Mouse (Mus musculus) forebrain, embryonic 13.5 days (tissue): ENCODE data around the gene Nedd8. TPM values are rescaled to one million over a fixed set of nuclear protein-coding genes. Genes with fewer than 3 reads are reported as not detected.

Experiments
- polyA plus RNA-seq: library from polyadenylated mRNA; unstranded; fragments of >200 nt; fragmentation: Nextera tagmentation; extraction: Ambion mirVana; gene quantifications from 2 replicates; pipeline ENCODE4 v1.2.1, GENCODE M21; 2015

Nedd8 gene
- polyA plus RNA-seq, 1 experiment from 2014 or later, result 692 TPM

Other genes with a start within 250 kb of the Nedd8 start
- 65.5 and 70.4 TPM in 2 replicates for gene Dhrs4, start 193.4 kb downstream of the Nedd8 start, polyA plus RNA-seq
- gene Carmil3, start 181.5 kb downstream of the Nedd8 start, polyA plus RNA-seq, result 21.7 and 23.3 TPM in 2 replicates
- gene Cpne6, start 161.7 kb downstream of the Nedd8 start, polyA plus RNA-seq, result 1.5 and 2.0 TPM in 2 replicates
- gene Nrl, start 147.1 kb downstream of the Nedd8 start, polyA plus RNA-seq, result not detected in 2 replicates
- gene Pck2, start 131.9 kb downstream of the Nedd8 start, polyA plus RNA-seq, result 17.9 and 18.1 TPM in 2 replicates
- 108 and 115 TPM in 2 replicates for gene Dcaf11, start 112.1 kb downstream of the Nedd8 start, polyA plus RNA-seq
- 0.63 TPM in 1 of 2 replicates, not detected in the other for gene A730061H03Rik, start 111.7 kb downstream of the Nedd8 start, polyA plus RNA-seq
- gene Fitm1, start 96.5 kb downstream of the Nedd8 start, polyA plus RNA-seq, result not detected in 2 replicates
- gene Psme1, start 94.0 kb downstream of the Nedd8 start, polyA plus RNA-seq, result 154 and 156 TPM in 2 replicates
- 8.2 and 8.8 TPM in 2 replicates for gene Emc9, start 86.8 kb downstream of the Nedd8 start, polyA plus RNA-seq
- gene Psme2, start 81.0 kb downstream of the Nedd8 start, polyA plus RNA-seq, result 200 and 206 TPM in 2 replicates
- gene Rnf31, start 80.4 kb downstream of the Nedd8 start, polyA plus RNA-seq, result 13.3 and 22.0 TPM in 2 replicates
- 6.9 and 7.2 TPM in 2 replicates for gene Irf9, start 68.6 kb downstream of the Nedd8 start, polyA plus RNA-seq
- gene Rec8, start 54.1 kb downstream of the Nedd8 start, polyA plus RNA-seq, result 7.9 and 9.3 TPM in 2 replicates
- 65.5 and 76.0 TPM in 2 replicates for gene Ipo4, start 36.2 kb downstream of the Nedd8 start, polyA plus RNA-seq
- 1.1 and 1.5 TPM in 2 replicates for gene Gm49378, start 34.2 kb downstream of the Nedd8 start, polyA plus RNA-seq
- gene Tm9sf1, start 28.3 kb downstream of the Nedd8 start, polyA plus RNA-seq, result 64.3 and 71.3 TPM in 2 replicates
- 0.57 and 0.67 TPM in 2 replicates for gene Tssk4, start 21.9 kb downstream of the Nedd8 start, polyA plus RNA-seq
- gene Mdp1, start 11.6 kb downstream of the Nedd8 start, polyA plus RNA-seq, result 66.3 and 70.1 TPM in 2 replicates
- 57.5 and 60.4 TPM in 2 replicates for gene Gmpr2, start 183 bp downstream of the Nedd8 start, polyA plus RNA-seq
- gene Tinf2, start 9.7 kb upstream of the Nedd8 start, polyA plus RNA-seq, result 45.1 and 51.6 TPM in 2 replicates
- gene Tgm1, start 41.8 kb upstream of the Nedd8 start, polyA plus RNA-seq, result 0.13 and 0.21 TPM in 2 replicates
- gene Rabggta, start 50.1 kb upstream of the Nedd8 start, polyA plus RNA-seq, result 33.5 and 37.8 TPM in 2 replicates
- 77.1 and 78.8 TPM in 2 replicates for gene Dhrs1, start 73.6 kb upstream of the Nedd8 start, polyA plus RNA-seq
- 44.4 and 46.4 TPM in 2 replicates for gene Nop9, start 73.6 kb upstream of the Nedd8 start, polyA plus RNA-seq
- gene Cideb, start 86.3 kb upstream of the Nedd8 start, polyA plus RNA-seq, result 0.20 and 0.23 TPM in 2 replicates
- gene Ltb4r2, start 89.3 kb upstream of the Nedd8 start, polyA plus RNA-seq, result 0.18 and 0.29 TPM in 2 replicates
- gene Ltb4r1, start 93.8 kb upstream of the Nedd8 start, polyA plus RNA-seq, result 0.45 TPM in 1 of 2 replicates, not detected in the other
- 3.6 and 5.4 TPM in 2 replicates for gene Adcy4, start 112.0 kb upstream of the Nedd8 start, polyA plus RNA-seq
- 2.1 and 2.4 TPM in 2 replicates for gene Ripk3, start 116.7 kb upstream of the Nedd8 start, polyA plus RNA-seq
- 17.0 and 18.9 TPM in 2 replicates for gene Nfatc4, start 151.0 kb upstream of the Nedd8 start, polyA plus RNA-seq
- gene Nynrin, start 181.9 kb upstream of the Nedd8 start, polyA plus RNA-seq, result 9.3 and 12.4 TPM in 2 replicates
- gene Cbln3, start 212.3 kb upstream of the Nedd8 start, polyA plus RNA-seq, result 0.08 and 0.18 TPM in 2 replicates
- 9.6 and 10.8 TPM in 2 replicates for gene Khnyn, start 212.8 kb upstream of the Nedd8 start, polyA plus RNA-seq
- 71.0 and 72.3 TPM in 2 replicates for gene Sdr39u1, start 228.2 kb upstream of the Nedd8 start, polyA plus RNA-seq